Mouse (Mus musculus) hindbrain, embryonic 10.5 days (tissue): ENCODE measurements around the gene Hdac4. TPM values are rescaled to one million over a fixed set of nuclear protein-coding genes. Genes with fewer than 3 reads are reported as not detected.
A peak's percentile ranks its signal among the peaks of the same experiment; 100 is the strongest.

ENCODE experiments used
- DNase-seq: peaks from one replicate; pipeline ENCODE4 v3.0.0-alpha.2; 2017; ENCODE audit warnings: low spot score
- H3K27ac ChIP-seq: fragments of 300-500 bp; sonication (generic); 2 replicates; pipeline ENCODE4 v1.5.1; 2016; ENCODE audit warnings: mild to moderate bottlenecking, moderate library complexity
- H3K27me3 ChIP-seq: fragments of 300-500 bp; sonication (generic); 2 replicates; pipeline ENCODE4 v1.6.1; 2016; ENCODE audit warnings: mild to moderate bottlenecking; ENCODE audit not compliant: poor library complexity, insufficient read depth, severe bottlenecking
- H3K36me3 ChIP-seq: fragments of 300-500 bp; sonication (generic); 2 replicates; pipeline ENCODE4 v1.6.1; 2016; ENCODE audit warnings: mild to moderate bottlenecking, moderate library complexity
- H3K4me1 ChIP-seq: fragments of 300-500 bp; sonication (generic); replicated peaks from 2 replicates; pipeline ENCODE4 v1.6.1; 2016; ENCODE audit warnings: mild to moderate bottlenecking
- H3K4me3 ChIP-seq: fragments of 300-500 bp; sonication (generic); 2 replicates; pipeline ENCODE4 v1.5.1; 2016; ENCODE audit warnings: mild to moderate bottlenecking, moderate library complexity
- H3K9me3 ChIP-seq: fragments of 300-500 bp; sonication (generic); 2 replicates; pipeline ENCODE4 v1.6.1; 2016; ENCODE audit warnings: mild to moderate bottlenecking, moderate library complexity
- WGBS: fragments of 180-500 bp; shearing (Covaris S2); methylation state at CpG from one replicate; pipeline ENCODE4 v1.1.7; 2016; 5-methylcytosine and 5-hydroxymethylcytosine counted together
- polyA plus RNA-seq: library from polyadenylated mRNA; unstranded; fragments of >200 nt; fragmentation: Nextera tagmentation; extraction: Ambion mirVana; gene quantifications from 2 replicates; pipeline ENCODE4 v1.2.1, GENCODE M21; 2016

Hdac4 gene
- polyA plus RNA-seq, 1 experiment from 2014 or later: 20.8 TPM

- H3K4me3 ChIP-seq: no peak overlapping the region
- 90% methylated on average over 3 of the region's 3 CpGs for WGBS
Measured at GRCm38 (mm10) chr1:92190463-92190862, 5.0 kb downstream of the Hdac4 start.

GRCm38 (mm10) chr1:92187137-92187536 lies 8.4 kb downstream of the Hdac4 start:
- H3K4me1 ChIP-seq: no peaks in the 10 kb centered on the region; the same call in 1 of the 2 replicates
- no peak for DNase-seq
- H3K36me3 ChIP-seq: no peaks in the 10 kb centered on the region
- H3K4me3 ChIP-seq: no peak overlapping the region
- no peak overlapping the region for H3K27ac ChIP-seq
- WGBS: 92% methylated on average over 3 of the region's 3 CpGs
- H3K27me3 ChIP-seq: no peaks in the 10 kb centered on the region
- no peaks in the 10 kb centered on the region for H3K9me3 ChIP-seq

More at GRCm38 (mm10) chr1:92190463-92190862, 5.0 kb downstream of the Hdac4 start:
- Histone ChIP-seq H3K36me3 (no peaks in the 10 kb centered on the region), H3K27ac (no peak overlapping the region), H3K9me3 (no peaks in the 10 kb centered on the region), H3K4me1 (no peaks in the 10 kb centered on the region), H3K27me3 (no peaks in the 10 kb centered on the region)
- no peak for DNase-seq

GRCm38 (mm10) chr1:92184600-92184999 lies 10.9 kb downstream of the Hdac4 start:
- no peak for DNase-seq
- 82% methylated on average over 1 of the region's 1 CpGs for WGBS
- Histone ChIP-seq H3K27ac (no peak overlapping the region), H3K36me3 (no peaks in the 10 kb centered on the region), H3K9me3 (no peaks in the 10 kb centered on the region), H3K4me3 (no peak overlapping the region), H3K4me1 (peaks cover 13% of the 10 kb centered on the region), H3K27me3 (no peaks in the 10 kb centered on the region)

- peaks cover 22% of the 10 kb centered on the region for H3K4me1 ChIP-seq
- no peak for DNase-seq
- WGBS: 76% methylated on average over 5 of the region's 5 CpGs
Measured at GRCm38 (mm10) chr1:92183101-92183790, 12.3 kb downstream of the Hdac4 start.

GRCm38 (mm10) chr1:92181970-92182369 lies 13.5 kb downstream of the Hdac4 start:
- Histone ChIP-seq H3K36me3 (no peaks in the 10 kb centered on the region), H3K27me3 (no peaks in the 10 kb centered on the region), H3K4me3 (no peak overlapping the region), H3K27ac (peak overlapping the region; percentile 96; the same call in 1 of the 2 replicates), H3K9me3 (no peaks in the 10 kb centered on the region), H3K4me1 (peaks cover 35% of the 10 kb centered on the region)
- 49% methylated on average over 2 of the region's 2 CpGs for WGBS
- no peak for DNase-seq

More at GRCm38 (mm10) chr1:92183101-92183790, 12.3 kb downstream of the Hdac4 start:
- Histone ChIP-seq H3K36me3 (no peaks in the 10 kb centered on the region), H3K27ac (no peak overlapping the region), H3K27me3 (no peaks in the 10 kb centered on the region), H3K4me3 (no peak overlapping the region), H3K9me3 (no peaks in the 10 kb centered on the region)

GRCm38 (mm10) chr1:92180141-92181137 lies 15.1 kb downstream of the Hdac4 start:
- DNase-seq: peak; percentile 100
- Histone ChIP-seq H3K36me3 (no peaks in the 10 kb centered on the region), H3K9me3 (no peaks in the 10 kb centered on the region), H3K27ac (peak overlapping the region; percentile 96), H3K4me1 (peaks cover 41% of the 10 kb centered on the region), H3K27me3 (no peaks in the 10 kb centered on the region), H3K4me3 (peak overlapping the region; percentile 84)
- under 1% methylated on average over 97 of the region's 97 CpGs for WGBS

GRCm38 (mm10) chr1:92179489-92180006 lies 16.0 kb downstream of the Hdac4 start:
- Histone ChIP-seq H3K36me3 (0 out of 2 replicates have a peak, but pooled peaks cover 8% of the 10 kb centered on the region), H3K4me3 (peak overlapping the region; percentile 84), H3K27me3 (no peaks in the 10 kb centered on the region), H3K27ac (peak overlapping the region; percentile 96), H3K4me1 (peaks cover 48% of the 10 kb centered on the region), H3K9me3 (no peaks in the 10 kb centered on the region)
- WGBS: 2% methylated on average over 60 of the region's 61 CpGs
- peak; percentile 58 for DNase-seq

GRCm38 (mm10) chr1:92179070-92179469 lies 16.4 kb downstream of the Hdac4 start:
- WGBS: 11% methylated on average over 11 of the region's 11 CpGs
- Histone ChIP-seq H3K4me1 (peaks cover 51% of the 10 kb centered on the region), H3K9me3 (no peaks in the 10 kb centered on the region), H3K27ac (peak overlapping the region; percentile 96), H3K36me3 (0 out of 2 replicates have a peak, but pooled peaks cover 8% of the 10 kb centered on the region), H3K27me3 (no peaks in the 10 kb centered on the region), H3K4me3 (peak overlapping the region; percentile 84)
- peak; percentile 6 for DNase-seq

- Histone ChIP-seq H3K27me3 (no peaks in the 10 kb centered on the region), H3K4me1 (peaks cover 57% of the 10 kb centered on the region), H3K27ac (peak overlapping the region; percentile 58; the same call in 1 of the 2 replicates), H3K36me3 (0 out of 2 replicates have a peak, but pooled peaks cover 8% of the 10 kb centered on the region), H3K9me3 (no peaks in the 10 kb centered on the region), H3K4me3 (peak overlapping the region; percentile 84)
- 33% methylated on average over 10 of the region's 10 CpGs for WGBS
- DNase-seq: peak; percentile 63
Measured at GRCm38 (mm10) chr1:92178021-92178895, 17.2 kb downstream of the Hdac4 start.

GRCm38 (mm10) chr1:92177599-92177998 lies 17.9 kb downstream of the Hdac4 start:
- H3K36me3 ChIP-seq: 0 out of 2 replicates have a peak, but pooled peaks cover 8% of the 10 kb centered on the region
- peak overlapping the region; percentile 84 for H3K4me3 ChIP-seq
- no peak for DNase-seq
- no peaks in the 10 kb centered on the region for H3K27me3 ChIP-seq
- no peaks in the 10 kb centered on the region for H3K9me3 ChIP-seq
- 50% methylated on average over 5 of the region's 5 CpGs for WGBS
- H3K27ac ChIP-seq: peak overlapping the region; percentile 58; the same call in 1 of the 2 replicates
- peaks cover 58% of the 10 kb centered on the region for H3K4me1 ChIP-seq

- no peaks in the 10 kb centered on the region for H3K9me3 ChIP-seq
- 0 out of 2 replicates have a peak, but pooled peaks cover 8% of the 10 kb centered on the region for H3K36me3 ChIP-seq
- peaks cover 58% of the 10 kb centered on the region for H3K4me1 ChIP-seq
- H3K4me3 ChIP-seq: peak overlapping the region; percentile 84; the same call in 1 of the 2 replicates
- no peaks in the 10 kb centered on the region for H3K27me3 ChIP-seq
- DNase-seq: peak; percentile 21
- WGBS: 64% methylated on average over 3 of the region's 3 CpGs
- H3K27ac ChIP-seq: peak overlapping the region; percentile 58; the same call in 1 of the 2 replicates
Measured at GRCm38 (mm10) chr1:92177196-92177595, 18.3 kb downstream of the Hdac4 start.
